Mouse (Mus musculus) kidney, postnatal 4 days (tissue): ENCODE data around the gene Cxcl2.

ENCODE experiments used
- DNase-seq, 2 experiments: peaks; one replicate each; pipeline ENCODE4 v3.0.0; 2021; ENCODE audit warnings: mixed read lengths in 2 of 2

Cxcl2 gene

GRCm38 (mm10) chr5:90903339-90904020, at the start of gene Cxcl2:
Cxcl2 (plus strand) TSS chr5:90903871.
- peak; percentile 17 to 51 for DNase-seq

- no peak for DNase-seq
Measured at GRCm38 (mm10) chr5:90855308-90856230, 48.1 kb upstream of the Cxcl2 start.

DNA sequence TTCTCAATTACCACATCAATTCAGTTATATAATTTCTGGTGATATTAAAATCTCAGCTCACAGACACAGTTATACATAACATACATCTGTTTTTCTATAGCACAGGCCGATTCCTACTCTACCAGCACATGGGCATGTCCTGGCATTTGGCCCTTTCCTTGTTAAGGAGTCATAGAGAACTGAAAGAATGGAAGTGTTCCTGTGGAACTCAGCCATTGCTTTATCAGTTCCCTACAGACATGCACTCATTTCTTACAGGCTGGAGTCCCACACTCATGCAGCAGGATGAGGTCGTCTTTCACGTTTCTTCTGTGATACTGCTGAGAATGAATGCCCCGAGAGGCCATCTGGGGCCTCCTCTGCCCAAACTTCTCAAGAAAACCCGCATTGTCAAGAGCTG, 46.2 kb upstream of the Cxcl2 start:
- DNase-seq, result no peak

- DNase-seq, result no peak
Measured at GRCm38 (mm10) chr5:90858429-90858828, 45.2 kb upstream of the Cxcl2 start.

DNA sequence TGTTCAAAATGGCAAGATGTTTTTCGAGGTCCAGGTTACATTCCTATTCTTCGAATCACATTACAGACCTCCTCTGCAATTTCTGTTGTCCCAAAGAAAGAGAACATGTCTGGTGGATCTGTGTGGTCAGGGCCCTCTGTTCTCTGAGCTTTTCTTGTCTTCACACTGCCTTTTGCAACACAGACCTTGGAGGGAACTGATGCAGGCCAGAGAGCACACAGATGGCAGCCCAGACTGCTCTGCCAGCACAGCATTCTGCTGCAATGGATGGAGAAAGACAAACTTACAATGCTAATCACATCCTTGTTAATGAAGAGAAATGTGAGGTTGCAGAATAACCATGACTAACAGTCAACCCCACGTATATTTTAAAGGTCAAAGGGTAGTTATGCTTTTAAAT, 44.6 kb upstream of the Cxcl2 start:
- no peak for DNase-seq

GRCm38 (mm10) chr5:90861876-90862375, 41.7 kb upstream of the Cxcl2 start:
- DNase-seq, result no peak

- DNase-seq, result no peak
Measured at GRCm38 (mm10) chr5:90866770-90867169, 36.9 kb upstream of the Cxcl2 start.

DNA sequence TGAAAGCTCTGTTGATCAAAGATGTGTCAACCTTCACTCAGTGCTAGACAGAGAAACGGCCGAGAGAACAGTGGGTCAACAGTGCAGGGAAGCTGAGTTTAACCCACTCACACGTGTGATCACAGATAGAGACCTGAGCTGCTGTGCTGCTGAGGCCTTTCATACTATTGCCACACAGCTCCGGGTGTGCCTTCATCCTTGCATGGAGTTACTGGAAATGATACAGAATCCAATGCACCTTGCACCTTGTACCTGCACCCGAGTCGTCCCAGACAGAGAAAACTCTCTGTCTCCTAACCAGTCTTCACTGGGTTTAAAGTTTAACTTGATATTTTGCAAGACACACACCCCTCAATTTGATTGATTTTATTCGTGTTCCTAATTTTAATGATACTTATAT, 31.3 kb upstream of the Cxcl2 start:
- peak in 1 of 2 experiments; percentile 13 for DNase-seq

- peak; percentile 13 to 21 for DNase-seq
Measured at GRCm38 (mm10) chr5:90876045-90876444, 27.6 kb upstream of the Cxcl2 start.

DNA sequence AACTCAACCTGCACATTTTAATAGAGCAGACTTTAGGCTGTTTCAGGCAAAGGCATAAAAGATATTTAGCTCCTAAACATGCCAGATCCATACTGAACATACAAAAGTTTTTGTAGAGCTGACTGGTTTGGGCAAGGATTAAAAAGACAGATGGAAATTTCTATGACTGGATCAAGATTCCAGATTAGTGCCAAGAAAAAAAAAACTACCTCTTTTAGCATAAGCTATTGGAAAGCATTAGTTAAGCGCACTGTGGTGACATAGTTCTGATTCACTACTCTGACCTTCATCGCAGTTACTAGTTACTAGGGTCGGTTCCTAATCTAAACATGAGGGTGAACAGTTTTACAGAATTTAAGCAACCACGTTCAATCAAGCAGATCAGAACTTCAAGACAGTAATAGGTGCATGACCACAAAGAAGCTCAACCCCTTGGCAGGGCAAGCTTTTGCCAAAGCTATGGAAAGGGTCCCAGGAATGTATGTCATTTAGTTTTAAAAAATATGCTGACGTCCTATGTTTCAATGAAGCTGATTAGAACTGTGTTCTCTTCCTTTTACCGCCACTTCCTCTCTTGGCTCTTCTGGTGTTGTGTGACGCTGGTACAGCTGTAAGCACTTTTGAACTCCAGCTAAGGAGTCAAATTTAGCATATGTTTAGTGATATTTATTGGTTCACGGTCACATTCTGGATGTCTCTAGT, 27.0 kb upstream of the Cxcl2 start:
- DNase-seq, result no peak

DNA sequence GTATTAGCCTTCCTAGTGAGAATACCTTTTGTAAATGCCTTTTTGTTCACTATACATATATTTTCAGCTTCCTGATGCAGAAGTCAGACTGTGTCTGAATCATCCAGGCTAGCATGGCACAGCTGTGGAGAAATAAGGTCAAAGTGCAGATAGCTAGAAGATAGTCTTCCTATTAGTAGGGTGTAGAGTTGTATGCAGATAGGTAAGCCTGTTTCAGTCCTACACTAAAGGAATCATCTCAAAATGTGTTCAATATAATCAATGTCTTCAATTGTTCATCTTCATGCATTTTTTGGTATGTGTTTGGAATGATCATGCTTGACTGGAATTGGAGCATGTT, 26.5 kb upstream of the Cxcl2 start:
- no peak for DNase-seq

DNA sequence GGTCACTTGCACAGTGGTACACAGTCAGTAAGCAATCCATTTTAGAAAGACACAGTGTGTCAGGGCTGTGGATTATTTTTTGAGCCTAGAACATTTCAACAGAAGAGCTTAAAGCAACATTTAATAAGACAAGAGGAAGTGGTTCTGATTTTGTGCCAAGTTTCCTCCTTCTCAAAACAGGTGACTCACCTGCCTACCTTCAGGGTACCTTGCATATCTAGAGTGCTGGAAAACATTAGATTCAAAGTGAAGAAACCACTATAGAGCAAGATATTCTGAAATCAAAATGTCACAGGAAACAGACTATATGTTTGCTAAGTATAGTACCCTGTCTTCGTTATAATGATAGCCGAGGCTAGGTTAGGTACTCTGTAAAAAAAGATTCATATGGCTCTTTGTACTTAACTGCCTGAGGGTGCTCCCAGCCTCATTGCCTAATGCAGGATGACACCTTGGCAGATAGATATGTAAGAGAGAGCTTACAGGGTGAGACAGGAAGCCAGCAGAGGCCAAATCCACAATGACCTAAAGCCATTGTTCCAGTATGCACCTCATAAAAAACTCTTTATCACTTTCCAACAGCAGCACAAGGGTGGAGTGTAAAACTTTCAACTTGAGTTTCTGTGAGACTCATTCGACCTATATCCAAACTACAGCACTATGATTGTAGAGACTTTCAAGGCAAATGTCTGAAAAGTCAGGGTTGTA, 24.2 kb upstream of the Cxcl2 start:
- DNase-seq, result no peak

- DNase-seq, result no peak
Measured at GRCm38 (mm10) chr5:90880335-90880850, 23.3 kb upstream of the Cxcl2 start.

GRCm38 (mm10) chr5:90881021-90881420, 22.6 kb upstream of the Cxcl2 start:
- DNase-seq, result no peak

GRCm38 (mm10) chr5:90881682-90882081, 22.0 kb upstream of the Cxcl2 start:
- no peak for DNase-seq

- DNase-seq, result no peak
Measured at GRCm38 (mm10) chr5:90882146-90882545, 21.5 kb upstream of the Cxcl2 start.

DNA sequence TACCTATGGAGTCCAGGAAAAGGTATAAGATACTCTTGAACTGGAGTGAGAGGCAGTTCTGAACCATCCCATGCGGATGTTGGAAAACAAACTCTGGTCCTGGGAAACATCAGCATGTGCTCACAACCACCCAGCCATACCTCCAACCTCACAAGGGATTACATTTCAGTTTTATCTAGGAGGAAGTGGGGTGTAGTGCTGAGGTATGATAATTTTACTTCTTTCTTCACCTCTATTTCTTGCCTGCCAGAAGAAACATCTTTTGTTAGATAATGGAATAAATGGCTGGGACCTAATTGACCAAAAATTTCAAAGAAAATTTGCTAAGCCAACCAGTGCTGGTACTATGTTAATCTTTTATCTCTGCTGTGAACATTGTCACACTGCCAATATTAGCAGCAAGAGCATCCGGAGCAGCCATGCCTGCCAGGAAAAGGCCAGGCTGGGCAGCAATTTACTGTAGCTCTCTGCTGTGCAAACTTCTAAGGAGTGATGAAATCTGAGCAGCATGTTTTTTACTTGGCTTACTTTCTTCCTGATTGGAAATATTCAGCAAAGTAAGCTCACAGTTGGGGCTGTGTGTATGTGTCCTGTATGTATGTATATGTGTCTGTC, 18.9 kb upstream of the Cxcl2 start:
- peak; percentile 8 to 42 for DNase-seq

DNA sequence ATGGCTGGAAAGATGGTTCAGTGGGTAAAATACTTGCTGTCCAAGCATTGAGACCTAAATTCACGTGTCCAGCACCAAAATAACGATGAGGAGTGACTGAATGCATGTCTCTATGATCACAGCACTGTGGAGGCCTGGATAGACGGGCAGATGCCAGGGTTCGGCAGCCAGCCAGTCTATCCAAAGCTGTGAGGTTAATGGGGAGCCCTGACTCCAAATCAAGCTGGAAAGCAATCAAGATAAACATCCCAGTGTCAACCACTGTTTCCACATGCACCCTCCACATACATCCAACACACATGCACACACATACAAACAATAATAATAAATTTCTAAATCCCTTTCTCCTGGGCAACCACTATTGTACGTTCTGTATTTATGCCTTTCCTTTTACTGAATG, 15.0 kb upstream of the Cxcl2 start:
- DNase-seq, result no peak

DNA sequence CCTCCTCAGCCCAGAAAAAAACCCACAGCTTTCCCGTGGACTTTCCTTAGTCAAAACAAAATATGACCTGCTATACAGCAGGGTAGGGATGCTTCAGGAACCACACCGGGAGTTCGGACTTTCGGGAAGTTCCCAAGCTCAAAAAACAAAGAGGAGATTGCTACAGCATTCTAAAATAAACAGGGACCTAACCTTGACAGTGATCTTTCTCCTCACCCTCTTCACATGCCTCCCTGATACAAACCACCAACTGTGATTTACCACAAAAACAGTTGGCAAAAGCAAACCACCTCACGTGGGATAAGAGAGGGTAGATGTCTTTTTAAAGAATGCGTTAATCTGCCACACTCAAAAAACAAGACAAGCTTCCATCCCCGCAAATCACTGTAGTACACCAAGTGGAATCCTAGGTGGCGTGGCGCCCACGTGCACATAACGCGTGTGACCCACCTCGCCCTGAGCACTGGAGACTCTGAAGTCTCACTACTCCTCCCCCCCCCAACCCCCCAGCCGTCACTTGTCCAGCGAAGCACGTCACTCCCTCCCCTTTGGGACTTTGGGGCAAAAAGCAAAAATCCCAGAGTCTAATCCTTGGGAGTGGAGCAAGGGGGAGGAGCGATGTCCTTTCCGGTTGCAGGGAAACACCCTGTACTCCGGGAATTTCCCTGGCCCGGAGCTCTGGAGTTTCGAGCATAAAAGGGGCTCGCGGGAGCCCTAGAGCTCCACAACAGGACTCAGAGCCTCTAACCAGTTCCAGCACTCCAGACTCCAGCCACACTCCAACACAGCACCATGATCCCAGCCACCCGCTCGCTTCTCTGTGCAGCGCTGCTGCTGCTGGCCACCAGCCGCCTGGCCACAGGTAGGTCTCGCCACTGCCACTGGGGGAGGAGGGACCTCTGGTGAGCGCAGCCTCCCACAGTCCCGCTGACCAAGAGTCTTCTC, 12.9 kb upstream of the Cxcl2 start, which contains the start of gene Cxcl1:
Cxcl1 (plus strand) TSS at position 723 of the 945 bp plus-strand sequence.
- DNase-seq, result peak; percentile 59 to 77

GRCm38 (mm10) chr5:90891464-90891813, 12.2 kb upstream of the Cxcl2 start:
- no peak for DNase-seq

- no peak for DNase-seq
Measured at GRCm38 (mm10) chr5:90894231-90894630, 9.4 kb upstream of the Cxcl2 start.
